Mouse (Mus musculus): ENCODE measurements at regions not wholly inside any gene's neighbourhood (a gene's known extent, or its start where the extent isn't known, plus 50 kb on each side); places are given as distances from the start of the nearest gene placed in this dataset.

- H3K9ac ChIP-seq: no peak overlapping the region
- no peaks in the 10 kb centered on the region for H3K9me3 ChIP-seq
- H3K36me3 ChIP-seq: no peaks in the 10 kb centered on the region
- no peak overlapping the region for H3K4me3 ChIP-seq
- H3K4me2 ChIP-seq: no peak overlapping the region
- WGBS: 85% methylated on average over 10 of the region's 10 CpGs
- no peak overlapping the region for H3K27ac ChIP-seq (replicated peaks)
- H3K27me3 ChIP-seq (replicated peaks): no peaks in the 10 kb centered on the region
- H3K4me1 ChIP-seq: no peaks in the 10 kb centered on the region
- no peak for ATAC-seq (ENCODE audit: extremely low read depth, insufficient number of reproducible peaks, low FRiP score, low TSS enrichment)
Measured at GRCm38 (mm10) chr13:83984651-83985331, 237.3 kb upstream of the Tmem161b start.

GRCm38 (mm10) chr13:83987746-83988423 is 234.2 kb upstream of the Tmem161b start:
- H3K27ac ChIP-seq (replicated peaks): no peak overlapping the region
- no peaks in the 10 kb centered on the region for H3K9me3 ChIP-seq
- no peaks in the 10 kb centered on the region for H3K27me3 ChIP-seq (replicated peaks)
- H3K4me1 ChIP-seq: no peaks in the 10 kb centered on the region
- peak overlapping the region; percentile 12; the same call in 1 of the 2 replicates for H3K4me2 ChIP-seq
- H3K9ac ChIP-seq: no peak overlapping the region
- H3K4me3 ChIP-seq: no peak overlapping the region
- 64% methylated on average over 11 of the region's 11 CpGs for WGBS
- ATAC-seq (ENCODE audit: extremely low read depth, insufficient number of reproducible peaks, low FRiP score, low TSS enrichment): no peak
- no peaks in the 10 kb centered on the region for H3K36me3 ChIP-seq

GRCm38 (mm10) chr13:83988517-83988916 is 233.6 kb upstream of the Tmem161b start:
- H3K36me3 ChIP-seq: no peaks in the 10 kb centered on the region
- H3K27ac ChIP-seq (replicated peaks): no peak overlapping the region
- no peaks in the 10 kb centered on the region for H3K9me3 ChIP-seq
- H3K4me2 ChIP-seq: no peak overlapping the region
- H3K4me1 ChIP-seq: no peaks in the 10 kb centered on the region
- no peak overlapping the region for H3K4me3 ChIP-seq
- no peaks in the 10 kb centered on the region for H3K27me3 ChIP-seq (replicated peaks)
- no peak overlapping the region for H3K9ac ChIP-seq
- no peak for ATAC-seq (ENCODE audit: extremely low read depth, insufficient number of reproducible peaks, low FRiP score, low TSS enrichment)
- WGBS: 70% methylated on average over 4 of the region's 4 CpGs

- Histone ChIP-seq H3K4me2 (no peak overlapping the region), H3K9me3 (no peaks in the 10 kb centered on the region), H3K27ac (replicated peaks) (no peak overlapping the region), H3K9ac (no peak overlapping the region), H3K4me1 (no peaks in the 10 kb centered on the region), H3K36me3 (no peaks in the 10 kb centered on the region), H3K27me3 (replicated peaks) (no peaks in the 10 kb centered on the region), H3K4me3 (no peak overlapping the region)
- no peak for ATAC-seq (ENCODE audit: extremely low read depth, insufficient number of reproducible peaks, low FRiP score, low TSS enrichment)
- WGBS: 61% methylated on average over 12 of the region's 12 CpGs
Measured at GRCm38 (mm10) chr13:83997599-83998369, 224.3 kb upstream of the Tmem161b start.

- H3K4me1 ChIP-seq: no peaks in the 10 kb centered on the region
- WGBS: 75% methylated on average over 7 of the region's 7 CpGs
- no peak for ATAC-seq (ENCODE audit: extremely low read depth, insufficient number of reproducible peaks, low FRiP score, low TSS enrichment)
Measured at GRCm38 (mm10) chr13:84021771-84022170, 200.3 kb upstream of the Tmem161b start.

GRCm38 (mm10) chr13:84023021-84023420 is 199.1 kb upstream of the Tmem161b start:
- 88% methylated on average over 1 of the region's 1 CpGs for WGBS

More at GRCm38 (mm10) chr13:84021771-84022170, 200.3 kb upstream of the Tmem161b start:
- Histone ChIP-seq H3K9me3 (no peaks in the 10 kb centered on the region), H3K27ac (replicated peaks) (no peak overlapping the region), H3K9ac (no peak overlapping the region), H3K27me3 (replicated peaks) (no peaks in the 10 kb centered on the region), H3K4me2 (no peak overlapping the region), H3K4me3 (no peak overlapping the region), H3K36me3 (no peaks in the 10 kb centered on the region)

GRCm38 (mm10) chr13:84023637-84024036 is 198.5 kb upstream of the Tmem161b start:
- no peak for ATAC-seq (ENCODE audit: extremely low read depth, insufficient number of reproducible peaks, low FRiP score, low TSS enrichment)
- Histone ChIP-seq H3K27ac (replicated peaks) (no peak overlapping the region), H3K36me3 (no peaks in the 10 kb centered on the region), H3K9ac (no peak overlapping the region), H3K4me1 (no peaks in the 10 kb centered on the region), H3K4me2 (no peak overlapping the region), H3K4me3 (no peak overlapping the region), H3K9me3 (no peaks in the 10 kb centered on the region), H3K27me3 (replicated peaks) (no peaks in the 10 kb centered on the region)
- WGBS: 68% methylated on average over 5 of the region's 5 CpGs

More at GRCm38 (mm10) chr13:84023021-84023420, 199.1 kb upstream of the Tmem161b start:
- Histone ChIP-seq H3K4me1 (no peaks in the 10 kb centered on the region), H3K9me3 (no peaks in the 10 kb centered on the region), H3K4me2 (no peak overlapping the region), H3K27ac (replicated peaks) (no peak overlapping the region), H3K27me3 (replicated peaks) (no peaks in the 10 kb centered on the region), H3K9ac (no peak overlapping the region), H3K4me3 (no peak overlapping the region), H3K36me3 (no peaks in the 10 kb centered on the region)
- no peak for ATAC-seq (ENCODE audit: extremely low read depth, insufficient number of reproducible peaks, low FRiP score, low TSS enrichment)

GRCm38 (mm10) chr13:84025348-84025747 is 196.7 kb upstream of the Tmem161b start:
- Histone ChIP-seq H3K9ac (no peak overlapping the region), H3K4me3 (no peak overlapping the region), H3K27me3 (replicated peaks) (no peaks in the 10 kb centered on the region), H3K4me1 (no peaks in the 10 kb centered on the region), H3K9me3 (no peaks in the 10 kb centered on the region), H3K36me3 (no peaks in the 10 kb centered on the region), H3K4me2 (no peak overlapping the region), H3K27ac (replicated peaks) (no peak overlapping the region)
- 81% methylated on average over 2 of the region's 2 CpGs for WGBS
- no peak for ATAC-seq (ENCODE audit: extremely low read depth, insufficient number of reproducible peaks, low FRiP score, low TSS enrichment)

GRCm38 (mm10) chr13:84047736-84048135 is 174.4 kb upstream of the Tmem161b start:
- Histone ChIP-seq H3K27me3 (replicated peaks) (no peaks in the 10 kb centered on the region), H3K9me3 (no peaks in the 10 kb centered on the region), H3K4me1 (no peaks in the 10 kb centered on the region), H3K4me3 (no peak overlapping the region), H3K4me2 (no peak overlapping the region), H3K9ac (no peak overlapping the region), H3K36me3 (no peaks in the 10 kb centered on the region), H3K27ac (replicated peaks) (no peak overlapping the region)
- ATAC-seq (ENCODE audit: extremely low read depth, insufficient number of reproducible peaks, low FRiP score, low TSS enrichment): no peak
- 76% methylated on average over 6 of the region's 6 CpGs for WGBS

GRCm38 (mm10) chr13:84052221-84052620 is 169.9 kb upstream of the Tmem161b start:
- WGBS: 70% methylated on average over 1 of the region's 1 CpGs
- no peak overlapping the region for H3K4me2 ChIP-seq
- no peak overlapping the region for H3K9ac ChIP-seq
- H3K27ac ChIP-seq (replicated peaks): no peak overlapping the region
- no peaks in the 10 kb centered on the region for H3K27me3 ChIP-seq (replicated peaks)
- no peaks in the 10 kb centered on the region for H3K36me3 ChIP-seq
- H3K9me3 ChIP-seq: no peaks in the 10 kb centered on the region
- ATAC-seq (ENCODE audit: extremely low read depth, insufficient number of reproducible peaks, low FRiP score, low TSS enrichment): no peak
- H3K4me1 ChIP-seq: no peaks in the 10 kb centered on the region
- H3K4me3 ChIP-seq: no peak overlapping the region

GRCm38 (mm10) chr13:84054956-84055355 is 167.1 kb upstream of the Tmem161b start:
- H3K4me3 ChIP-seq: no peak overlapping the region
- H3K36me3 ChIP-seq: no peaks in the 10 kb centered on the region
- no peak overlapping the region for H3K27ac ChIP-seq (replicated peaks)
- H3K9me3 ChIP-seq: no peaks in the 10 kb centered on the region
- H3K4me2 ChIP-seq: no peak overlapping the region
- H3K27me3 ChIP-seq (replicated peaks): peaks cover 3% of the 10 kb centered on the region; the same call in 1 of the 2 replicates
- 63% methylated on average over 7 of the region's 7 CpGs for WGBS
- no peak overlapping the region for H3K9ac ChIP-seq
- H3K4me1 ChIP-seq: no peaks in the 10 kb centered on the region
- ATAC-seq (ENCODE audit: extremely low read depth, insufficient number of reproducible peaks, low FRiP score, low TSS enrichment): no peak
